Mouse (Mus musculus) lung, adult 2 months (tissue): ENCODE data around the gene Nisch.

ENCODE experiments used
- CTCF ChIP-seq: fragments of 200-500 bp; IDR thresholded peaks from 2 replicates; pipeline ENCODE4 v1.5.1; 2011; ENCODE audit warnings: mild to moderate bottlenecking, low read length, control low read depth; ENCODE audit not compliant: insufficient read depth
- POLR2A ChIP-seq: fragments of 200-500 bp; IDR thresholded peaks from 2 replicates; pipeline ENCODE4 v1.6.1; 2011; ENCODE audit warnings: low read depth, mild to moderate bottlenecking, control low read depth, low read length, borderline replicate concordance; ENCODE audit errors: extremely low read depth

DNA sequence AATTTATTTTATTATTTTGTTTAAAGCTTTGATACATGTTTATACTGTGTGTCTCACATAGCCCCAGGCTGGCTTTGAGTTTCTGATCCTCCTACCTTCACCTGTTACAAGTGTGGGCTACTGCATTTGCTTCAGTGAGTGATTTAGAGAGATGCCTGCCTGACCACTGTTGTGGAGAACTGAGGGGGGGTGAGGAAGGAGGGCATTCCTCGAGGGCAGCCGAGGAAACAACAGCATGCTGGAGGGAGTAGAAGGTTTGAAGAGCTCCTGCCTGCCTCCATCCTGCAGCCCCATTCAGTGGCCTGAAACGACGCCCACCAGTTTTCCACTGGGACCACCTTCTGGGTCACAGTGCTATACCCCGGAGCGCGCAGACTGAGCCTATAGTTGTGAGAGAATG, 51.3 kb downstream of the Nisch start:
- no peak for TF ChIP-seq CTCF
- TF ChIP-seq POLR2A, result no peak
